Mouse (Mus musculus) small intestine, adult 2 months (tissue): ENCODE measurements at regions not wholly inside any gene's neighbourhood (a gene's known extent, or its start where the extent isn't known, plus 50 kb on each side); places are given as distances from the start of the nearest gene placed in this dataset.

ENCODE experiments used
- H3K27ac ChIP-seq: fragments of 200-500 bp; 2 replicates; pipeline ENCODE4 v1.5.1; 2012; ENCODE audit warnings: low read depth, low read length, control low read depth, inconsistent platforms; ENCODE audit not compliant: insufficient read depth
- H3K27me3 ChIP-seq: fragments of 200-500 bp; 2 replicates; pipeline ENCODE4 v1.6.1; 2012; ENCODE audit warnings: mild to moderate bottlenecking, moderate library complexity, low read length, inconsistent platforms; ENCODE audit not compliant: control insufficient read depth, insufficient read depth
- H3K36me3 ChIP-seq: fragments of 200-500 bp; 2 replicates; pipeline ENCODE4 v1.6.1; 2012; ENCODE audit warnings: mild to moderate bottlenecking, low read length, control low read depth, inconsistent platforms; ENCODE audit not compliant: control insufficient read depth, insufficient read depth
- H3K4me1 ChIP-seq: fragments of 200-500 bp; 2 replicates; pipeline ENCODE4 v1.6.1; 2012; ENCODE audit warnings: low read length, inconsistent platforms, mixed read lengths; ENCODE audit not compliant: control insufficient read depth, insufficient read depth, insufficient read length
- H3K4me3 ChIP-seq: fragments of 200-500 bp; 2 replicates; pipeline ENCODE4 v1.5.1; 2012; ENCODE audit warnings: low read depth, mild to moderate bottlenecking, control low read depth, inconsistent platforms, low read length, moderate library complexity
- CTCF ChIP-seq: fragments of 200-500 bp; IDR thresholded peaks from 2 replicates; pipeline ENCODE4 v1.5.1; 2012; ENCODE audit warnings: low read depth, mild to moderate bottlenecking, control low read depth, inconsistent platforms, low read length, moderate library complexity, mixed read lengths; ENCODE audit not compliant: insufficient replicate concordance, insufficient read length; ENCODE audit errors: extremely low read depth
- POLR2A ChIP-seq: fragments of 200-500 bp; IDR thresholded peaks from 2 replicates; pipeline ENCODE4 v1.6.1; 2012; ENCODE audit warnings: low read depth, mild to moderate bottlenecking, control low read depth, inconsistent platforms, low read length, moderate library complexity
- WGBS: fragments of 180-500 bp; shearing (Covaris S2); methylation state at CpG from one replicate; pipeline ENCODE4 v1.1.7; 2018; 5-methylcytosine and 5-hydroxymethylcytosine counted together

DNA sequence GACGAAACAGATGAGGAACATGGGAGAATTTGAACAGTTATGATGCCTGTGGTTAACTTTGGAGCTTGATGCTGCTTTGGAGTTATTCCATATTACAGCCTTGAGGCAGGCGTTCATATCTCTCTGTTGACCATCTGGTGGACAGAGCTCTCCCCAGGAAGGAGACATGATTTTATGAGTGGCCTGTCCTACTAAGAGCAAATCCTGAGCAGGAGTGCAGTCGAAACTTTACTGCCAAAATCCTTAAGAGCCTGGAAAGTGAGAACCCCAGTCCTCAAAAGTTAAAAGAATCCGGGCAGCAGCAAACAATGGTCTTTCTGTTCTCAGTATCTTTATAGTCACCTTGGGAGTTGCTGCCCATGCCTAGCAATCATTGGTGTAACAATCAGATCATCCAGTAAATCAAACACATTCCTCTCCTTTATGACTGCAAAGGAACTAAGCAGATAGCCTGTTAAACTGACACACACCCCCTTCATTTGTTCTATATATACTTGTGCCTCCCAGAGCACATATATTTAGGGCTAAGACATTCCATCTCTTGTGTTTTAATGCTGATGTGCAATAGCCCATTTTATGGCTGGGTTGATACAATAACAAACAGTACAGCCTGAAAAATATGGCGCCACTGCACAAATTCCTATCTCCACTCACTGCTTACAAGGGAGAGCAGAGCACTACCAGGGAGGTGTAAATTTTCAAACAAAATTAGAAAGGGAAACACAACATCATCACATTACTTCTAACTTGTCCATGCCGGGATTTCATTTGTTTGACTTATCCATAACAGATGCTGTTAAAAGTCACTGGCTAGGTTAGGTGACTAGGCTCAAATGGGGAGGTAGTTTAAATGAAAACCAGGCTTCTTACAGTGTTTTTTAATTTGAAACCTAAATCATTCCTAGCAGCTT is 312.5 kb upstream of the Gm11146 start:
- TF ChIP-seq POLR2A: no peak
- TF ChIP-seq CTCF: no peak
- Histone ChIP-seq H3K36me3 (no peaks in the 10 kb centered on the region), H3K4me1 (no peaks in the 10 kb centered on the region), H3K27me3 (no peaks in the 10 kb centered on the region), H3K4me3 (no peak overlapping the region), H3K27ac (no peak overlapping the region)
- WGBS: 35% methylated on average over 6 of the region's 6 CpGs

DNA sequence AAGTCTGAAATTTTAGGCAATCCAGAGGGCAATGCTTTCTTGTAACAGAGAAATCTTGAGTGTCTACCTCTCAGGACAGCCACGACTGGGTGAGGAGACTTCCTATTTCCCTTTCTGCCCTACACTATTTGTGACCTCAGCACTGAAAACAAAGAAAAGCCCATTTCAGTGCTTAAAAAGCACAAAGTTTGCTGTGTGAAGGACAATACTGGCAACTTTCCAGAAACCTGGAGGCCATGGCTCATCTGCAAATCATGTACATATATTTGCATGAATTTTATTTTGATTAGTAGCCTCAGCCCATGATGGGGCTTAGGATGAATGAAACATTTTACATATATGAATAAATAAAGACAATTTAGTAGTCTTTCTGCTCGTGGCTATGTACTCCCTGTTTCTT is 292.4 kb upstream of the Gm11146 start:
- WGBS: 46% methylated on average over 2 of the region's 2 CpGs
- Histone ChIP-seq H3K27ac (no peak overlapping the region), H3K27me3 (no peaks in the 10 kb centered on the region), H3K4me1 (no peaks in the 10 kb centered on the region), H3K36me3 (no peaks in the 10 kb centered on the region), H3K4me3 (no peak overlapping the region)
- TF ChIP-seq CTCF: no peak
- TF ChIP-seq POLR2A: no peak

DNA sequence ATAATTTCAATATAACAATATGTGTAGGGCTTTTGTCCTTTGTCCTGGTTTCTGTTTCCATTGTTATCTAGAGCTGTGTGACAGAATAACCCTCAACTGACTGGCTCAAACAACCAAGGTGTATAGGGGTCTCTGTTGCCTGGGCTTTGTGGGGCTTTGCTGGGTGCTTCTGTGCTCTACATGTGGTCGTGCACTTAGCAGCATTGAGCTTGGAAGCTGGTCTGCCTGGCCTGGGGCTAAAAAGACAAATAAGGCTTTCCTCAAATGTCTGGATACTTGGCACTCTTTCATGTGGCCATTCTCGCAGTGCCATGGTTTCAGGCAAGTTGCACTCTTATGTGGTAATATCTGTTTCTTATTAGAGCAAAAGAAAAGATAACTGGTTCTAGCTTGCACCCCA is 291.8 kb upstream of the Gm11146 start:
- WGBS: 70% methylated on average over 2 of the region's 2 CpGs
- TF ChIP-seq POLR2A (no peak), CTCF (no peak)
- H3K27me3 ChIP-seq: no peaks in the 10 kb centered on the region

DNA sequence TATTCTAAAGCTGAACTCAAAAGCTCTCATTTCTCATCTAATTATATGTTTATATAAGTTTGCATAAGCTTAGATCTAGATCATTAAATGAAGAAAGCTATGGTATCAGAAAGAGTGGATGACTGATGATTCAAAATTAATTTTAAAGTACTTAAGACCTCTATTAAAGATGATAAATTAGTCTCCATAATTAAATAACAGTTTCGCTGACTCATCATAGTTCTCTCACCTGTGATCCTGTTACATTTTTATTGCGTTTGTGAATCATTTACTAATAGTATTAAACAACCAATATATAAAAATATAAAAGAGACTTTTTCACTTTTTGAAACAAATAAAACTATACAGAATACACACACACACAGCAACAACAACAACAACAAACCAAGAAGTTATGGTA is 290.8 kb upstream of the Gm11146 start:
- Histone ChIP-seq H3K36me3 (no peaks in the 10 kb centered on the region), H3K27me3 (no peaks in the 10 kb centered on the region), H3K4me3 (no peak overlapping the region), H3K4me1 (no peaks in the 10 kb centered on the region), H3K27ac (no peak overlapping the region)
- WGBS: 87% methylated on average over 2 of the region's 2 CpGs
- TF ChIP-seq CTCF (no peak), POLR2A (no peak)

More for the DNA sequence above, 291.8 kb upstream of the Gm11146 start:
- no peak overlapping the region for H3K4me3 ChIP-seq
- no peaks in the 10 kb centered on the region for H3K4me1 ChIP-seq
- H3K36me3 ChIP-seq: no peaks in the 10 kb centered on the region
- no peak overlapping the region for H3K27ac ChIP-seq

DNA sequence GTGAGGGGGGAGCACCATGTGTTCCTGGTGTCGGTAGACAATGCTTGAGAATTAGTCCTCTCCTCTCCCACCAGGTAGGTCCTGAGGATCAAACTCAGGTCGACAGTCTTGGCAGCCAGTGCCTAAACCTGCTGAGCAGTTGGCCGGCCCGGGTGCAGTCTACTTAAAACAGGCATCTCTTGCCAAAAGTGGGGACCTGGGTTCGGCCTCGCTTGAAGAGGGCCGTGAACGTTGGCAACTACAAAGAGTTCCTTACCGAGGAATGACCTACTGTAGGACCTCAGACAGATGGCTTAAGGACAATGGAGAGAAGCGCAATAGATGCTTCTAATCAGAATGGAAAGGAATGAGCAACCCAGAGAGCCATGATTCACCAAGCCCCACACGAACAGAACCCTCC is 287.5 kb upstream of the Gm11146 start:
- Histone ChIP-seq H3K4me3 (no peak overlapping the region), H3K4me1 (no peaks in the 10 kb centered on the region), H3K27ac (no peak overlapping the region), H3K36me3 (no peaks in the 10 kb centered on the region), H3K27me3 (no peaks in the 10 kb centered on the region)
- TF ChIP-seq CTCF: no peak
- TF ChIP-seq POLR2A: no peak
- 89% methylated on average over 11 of the region's 11 CpGs for WGBS

DNA sequence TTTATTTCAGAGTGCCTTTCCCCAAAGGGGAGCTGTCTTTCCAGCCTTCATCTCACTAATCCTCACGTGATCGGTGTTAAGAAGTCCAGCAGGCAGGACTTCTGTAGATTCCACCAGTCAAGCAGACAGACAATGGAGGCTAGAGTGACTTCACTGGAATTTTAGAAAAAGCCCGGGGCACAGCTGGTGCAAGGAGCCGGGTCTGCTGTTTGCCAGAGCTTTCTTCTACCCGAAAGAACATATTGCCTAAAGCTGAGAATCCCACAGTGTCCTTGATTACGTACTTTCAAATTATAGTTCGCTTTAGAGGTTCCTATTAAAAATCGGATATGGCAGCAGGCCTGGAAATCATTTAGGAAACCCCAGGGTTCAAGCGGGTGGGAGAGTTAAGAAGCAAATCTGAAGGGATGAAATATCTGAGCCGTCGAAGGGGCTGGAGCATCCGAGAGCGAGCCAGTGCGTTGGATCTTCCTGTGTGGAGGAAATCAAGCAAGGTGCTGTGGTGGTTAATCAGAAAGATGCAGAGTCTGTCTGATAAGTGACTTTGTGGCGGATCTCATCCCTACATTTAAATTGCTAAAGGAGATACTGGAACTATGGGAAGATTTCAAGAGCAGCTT is 283.3 kb upstream of the Gm11146 start:
- H3K4me1 ChIP-seq: no peaks in the 10 kb centered on the region
- no peak overlapping the region for H3K27ac ChIP-seq
- no peak for TF ChIP-seq CTCF
- TF ChIP-seq POLR2A: no peak
- no peak overlapping the region for H3K4me3 ChIP-seq
- H3K27me3 ChIP-seq: no peaks in the 10 kb centered on the region
- 87% methylated on average over 15 of the region's 15 CpGs for WGBS
- no peaks in the 10 kb centered on the region for H3K36me3 ChIP-seq

DNA sequence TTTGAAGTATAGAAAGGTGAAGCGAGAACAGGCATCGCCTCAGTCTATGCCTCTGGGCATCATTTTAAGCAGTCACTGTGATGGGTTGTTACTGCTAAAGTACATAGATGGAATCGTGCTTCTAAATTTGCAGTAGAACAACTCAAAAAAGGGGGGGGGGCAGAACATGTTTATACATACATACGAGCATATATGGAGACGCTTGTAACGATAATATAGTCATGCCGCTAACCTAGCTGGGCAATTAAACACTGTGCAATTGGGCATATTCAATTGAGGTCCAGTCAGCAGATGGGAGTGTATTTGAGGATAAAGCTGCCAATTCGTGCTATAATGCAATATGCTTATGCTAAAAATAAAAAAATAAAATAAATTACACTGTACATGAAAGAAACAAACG is 282.6 kb upstream of the Gm11146 start:
- no peak overlapping the region for H3K27ac ChIP-seq
- no peaks in the 10 kb centered on the region for H3K4me1 ChIP-seq
- no peaks in the 10 kb centered on the region for H3K27me3 ChIP-seq
- H3K4me3 ChIP-seq: no peak overlapping the region
- TF ChIP-seq CTCF: no peak
- TF ChIP-seq POLR2A: no peak
- H3K36me3 ChIP-seq: no peaks in the 10 kb centered on the region
- 87% methylated on average over 9 of the region's 9 CpGs for WGBS
